Mouse (Mus musculus): ENCODE results near the gene Gm12166.

GRCm38 (mm10) chr11:46036374-46036773 is 15.7 kb downstream of the Gm12166 start:
- no peak for TF ChIP-seq CTCF (IDR thresholded peaks at IDR 0.05; ENCODE audit: extremely low read depth, insufficient read length, insufficient replicate concordance, low read depth, low read length)
- no peak for TF ChIP-seq POLR2A (IDR thresholded peaks at IDR 0.05; ENCODE audit: low read depth, low read length)
